Mouse (Mus musculus): Measurements from ENCODE around the gene Lgr6.

- no peak for TF ChIP-seq CTCF (IDR thresholded peaks at IDR 0.05; ENCODE audit: control insufficient read depth, insufficient read depth, low read length)
- TF ChIP-seq POLR2A (IDR thresholded peaks at IDR 0.05; ENCODE audit: borderline replicate concordance, control insufficient read depth, low read depth, low read length) = no peak
These were observed 81.5 kb downstream of the Lgr6 start for GRCm38 (mm10) chr1:135023583-135023982.
